Mouse (Mus musculus): Measurements from ENCODE around the gene Ttc28. TPM values are rescaled to one million over a fixed set of nuclear protein-coding genes. Genes with fewer than 3 reads are reported as not detected.
A peak's percentile ranks its signal among the peaks of the same experiment; 100 is the strongest.
"Not testable (repeated sequence)": the region's sequence is repeated elsewhere in the genome, so short reads cannot be mapped to it uniquely, and the experiment has no call there.

The Ttc28 gene
- 26.9 and 28.2 TPM in 2 replicates for polyA plus RNA-seq (2016; fragmentation: Nextera tagmentation; extraction: Ambion mirVana)

DNA sequence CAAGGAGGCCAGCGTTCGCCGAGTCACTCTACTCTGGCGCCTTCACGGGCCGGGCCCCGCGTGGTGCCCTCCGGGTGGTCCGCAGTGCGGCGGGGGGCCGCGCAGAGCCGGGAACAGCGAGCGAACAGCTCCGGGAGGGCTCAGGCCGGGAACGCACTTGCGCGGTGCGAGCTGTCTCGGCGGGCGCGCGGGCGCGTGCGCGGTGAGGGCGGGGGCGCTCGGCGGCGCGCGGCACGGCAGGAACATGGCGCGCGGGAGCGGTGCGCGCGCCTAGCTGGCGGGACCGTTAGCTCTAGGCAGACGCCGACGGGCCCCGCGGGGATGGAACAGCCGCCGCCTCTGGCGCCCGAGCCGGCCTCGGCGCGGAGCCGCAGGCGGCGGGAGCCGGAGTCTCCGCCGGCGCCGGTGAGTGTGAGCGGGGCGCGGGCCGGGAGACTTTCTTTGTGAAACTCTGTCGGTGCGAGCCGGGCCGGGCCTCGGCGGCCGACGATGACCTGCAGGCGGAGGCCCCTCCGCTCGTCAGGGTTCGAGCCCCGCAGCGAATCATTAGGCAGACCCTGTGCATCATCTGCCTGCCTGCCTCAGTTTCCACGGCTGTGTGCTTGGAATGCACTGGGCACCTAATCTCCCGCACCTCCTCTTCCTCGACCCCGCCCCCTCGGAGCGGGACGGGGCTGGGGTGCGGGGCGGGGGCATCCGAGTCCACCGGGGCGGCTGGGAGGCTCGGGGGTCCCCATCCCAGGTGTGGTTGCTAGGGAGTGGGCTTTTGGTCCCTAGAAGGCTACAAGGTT lies at the start of gene Ttc28:
TSS of gene Ttc28 (plus strand) at position 220 of the 791 bp plus-strand sequence.
- Histone ChIP-seq H3K9ac (peak within 1 kb of the TSS; percentile 91), H3K4me1 (peaks cover 9% of the 10 kb centered on the region), H3K4me3 (peak within 1 kb of the TSS; percentile 80), H3K4me2 (replicated peaks) (peak within 1 kb of the TSS; percentile 80), H3K27ac (peak within 1 kb of the TSS; percentile 84), H3K9me3 (replicated peaks) (no peaks in the 10 kb centered on the region), H3K36me3 (no peaks in the 10 kb centered on the region), H3K27me3 (no peaks in the 10 kb centered on the region)
- WGBS: under 1% methylated on average over 87 of the region's 101 CpGs
- peak; percentile 92 for ATAC-seq (ENCODE audit: low FRiP score)

DNA sequence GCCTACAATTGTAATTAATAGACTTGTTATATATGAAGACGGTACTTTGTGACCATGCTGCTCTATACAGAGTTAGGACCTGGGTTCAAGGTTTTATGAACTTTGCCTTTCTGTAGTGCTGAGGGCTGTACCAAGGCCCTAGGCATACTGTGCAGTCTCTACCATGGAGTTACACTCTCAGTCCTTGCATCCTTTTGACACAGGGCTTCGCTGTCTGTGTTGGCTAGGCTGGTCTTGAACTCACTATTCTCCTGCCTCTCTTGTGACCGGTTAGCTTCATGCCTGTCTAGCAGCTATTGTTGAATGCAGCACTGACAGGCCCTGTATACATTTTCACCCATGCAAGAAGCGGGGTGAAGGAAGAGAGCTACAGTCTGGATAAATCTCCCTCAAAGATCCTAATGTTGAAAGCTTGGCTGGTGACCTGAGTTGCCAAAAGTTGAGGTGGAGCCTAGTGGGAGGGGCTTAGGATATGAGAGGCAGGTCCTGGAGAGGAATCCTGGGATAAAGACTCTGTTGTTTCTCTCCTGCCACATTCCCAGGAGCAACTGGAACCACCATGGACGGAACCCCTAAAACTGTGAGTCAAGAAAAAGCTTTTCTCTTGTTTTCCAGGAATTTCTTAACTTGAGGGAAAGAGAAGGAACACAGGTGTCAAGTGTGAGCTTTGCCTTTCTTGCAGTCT lies 48.4 kb upstream of the Ttc28 start:
- WGBS: 93% methylated on average over 5 of the region's 5 CpGs
- no peak for ATAC-seq (ENCODE audit: low FRiP score)
- Histone ChIP-seq H3K4me2 (replicated peaks) (no peak overlapping the region), H3K9me3 (replicated peaks) (no peaks in the 10 kb centered on the region), H3K4me1 (no peaks in the 10 kb centered on the region), H3K9ac (no peak overlapping the region), H3K27ac (no peak overlapping the region), H3K4me3 (no peak overlapping the region), H3K36me3 (no peaks in the 10 kb centered on the region), H3K27me3 (no peaks in the 10 kb centered on the region)

DNA sequence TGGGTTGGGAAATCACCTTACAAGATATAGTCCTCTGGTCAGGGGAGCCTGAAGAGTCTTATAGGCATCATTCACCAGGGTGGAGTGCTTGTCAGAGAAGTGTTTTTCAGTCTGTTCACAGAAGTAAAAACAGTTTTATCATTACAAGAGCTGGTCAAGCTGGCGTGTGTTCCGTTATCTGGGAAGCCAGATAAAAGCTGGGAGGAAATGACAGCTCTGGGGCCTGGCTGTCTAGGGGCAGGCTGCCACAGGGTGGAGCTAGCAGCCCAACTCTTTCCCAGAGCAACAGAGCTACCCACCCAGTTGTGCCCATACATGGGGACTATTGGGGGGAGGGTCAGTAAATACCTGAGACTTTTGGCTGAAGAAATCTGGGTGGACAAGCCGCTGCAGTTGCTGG lies 43.6 kb upstream of the Ttc28 start:
- Histone ChIP-seq H3K4me3 (no peak overlapping the region), H3K4me2 (replicated peaks) (no peak overlapping the region), H3K27me3 (no peaks in the 10 kb centered on the region), H3K27ac (no peak overlapping the region), H3K9ac (no peak overlapping the region), H3K9me3 (replicated peaks) (no peaks in the 10 kb centered on the region), H3K36me3 (no peaks in the 10 kb centered on the region), H3K4me1 (peaks cover 13% of the 10 kb centered on the region)
- 39% methylated on average over 3 of the region's 3 CpGs for WGBS
- no peak for ATAC-seq (ENCODE audit: low FRiP score)

DNA sequence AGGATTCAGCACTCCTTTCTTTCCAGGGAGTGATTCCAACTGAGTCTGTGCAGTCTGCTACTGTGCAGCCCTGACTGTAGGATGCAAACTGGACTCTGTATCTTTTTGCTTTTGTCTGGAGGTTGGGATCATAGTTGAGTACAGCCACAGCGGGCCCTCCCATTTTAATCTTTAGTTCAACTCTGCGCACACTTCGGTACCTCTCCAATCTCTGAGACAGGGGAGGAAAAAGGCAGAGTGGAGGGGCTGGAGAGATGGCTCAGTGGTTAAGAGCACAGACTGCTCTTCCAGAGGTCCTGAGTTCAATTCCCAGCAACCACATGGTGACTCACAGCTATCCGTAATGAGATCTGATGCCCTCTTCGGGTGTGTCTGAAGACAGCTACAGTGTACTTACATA lies 41.6 kb upstream of the Ttc28 start:
- not testable (repeated sequence) for ATAC-seq (ENCODE audit: low FRiP score); H3K27me3 ChIP-seq; H3K9me3 ChIP-seq (replicated peaks); H3K27ac ChIP-seq; H3K36me3 ChIP-seq; H3K4me3 ChIP-seq; H3K9ac ChIP-seq; H3K4me2 ChIP-seq (replicated peaks)
- 93% methylated on average over 5 of the region's 5 CpGs for WGBS
- H3K4me1 ChIP-seq: peaks cover 13% of the 10 kb centered on the region

DNA sequence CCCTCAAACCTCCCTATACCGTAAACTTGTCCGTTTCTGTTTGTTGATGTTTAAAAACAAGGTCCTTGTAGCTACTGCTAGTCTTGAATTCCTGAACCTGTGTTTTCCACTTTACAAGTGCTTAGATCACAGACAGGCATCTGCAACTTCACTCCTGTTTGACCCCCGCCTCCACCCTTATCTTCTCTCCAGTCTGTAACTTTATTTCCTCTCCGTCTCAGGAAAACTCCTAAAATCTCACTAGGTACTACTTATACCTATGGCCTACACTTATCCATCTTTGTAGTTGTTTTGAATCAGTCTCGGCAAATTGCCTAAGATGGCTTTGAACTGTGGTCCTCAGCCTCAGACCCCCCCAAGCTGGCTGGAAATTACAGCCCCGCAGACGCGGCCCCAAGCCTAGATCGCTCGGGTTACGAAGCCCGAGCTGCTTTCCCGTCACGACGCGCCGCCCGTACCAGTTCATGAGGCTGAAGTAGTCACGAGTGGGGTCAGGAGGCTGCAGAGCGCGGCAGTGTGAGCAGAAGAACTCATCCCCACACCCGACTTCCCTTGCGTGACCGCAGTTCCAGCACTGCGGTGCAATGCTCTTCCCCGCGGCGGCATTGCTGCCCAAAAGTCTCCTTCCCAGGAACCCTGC lies 40.4 kb upstream of the Ttc28 start:
- ATAC-seq (ENCODE audit: low FRiP score): peak; percentile 83
- peak overlapping the region; percentile 75 for H3K27ac ChIP-seq
- WGBS: 8% methylated on average over 28 of the region's 28 CpGs
- no peaks in the 10 kb centered on the region for H3K36me3 ChIP-seq
- H3K9ac ChIP-seq: peak overlapping the region; percentile 67
- H3K4me3 ChIP-seq: peak overlapping the region; percentile 71
- H3K4me2 ChIP-seq (replicated peaks): peak overlapping the region; percentile 69
- H3K27me3 ChIP-seq: no peaks in the 10 kb centered on the region
- H3K9me3 ChIP-seq (replicated peaks): no peaks in the 10 kb centered on the region
- peaks cover 13% of the 10 kb centered on the region for H3K4me1 ChIP-seq

DNA sequence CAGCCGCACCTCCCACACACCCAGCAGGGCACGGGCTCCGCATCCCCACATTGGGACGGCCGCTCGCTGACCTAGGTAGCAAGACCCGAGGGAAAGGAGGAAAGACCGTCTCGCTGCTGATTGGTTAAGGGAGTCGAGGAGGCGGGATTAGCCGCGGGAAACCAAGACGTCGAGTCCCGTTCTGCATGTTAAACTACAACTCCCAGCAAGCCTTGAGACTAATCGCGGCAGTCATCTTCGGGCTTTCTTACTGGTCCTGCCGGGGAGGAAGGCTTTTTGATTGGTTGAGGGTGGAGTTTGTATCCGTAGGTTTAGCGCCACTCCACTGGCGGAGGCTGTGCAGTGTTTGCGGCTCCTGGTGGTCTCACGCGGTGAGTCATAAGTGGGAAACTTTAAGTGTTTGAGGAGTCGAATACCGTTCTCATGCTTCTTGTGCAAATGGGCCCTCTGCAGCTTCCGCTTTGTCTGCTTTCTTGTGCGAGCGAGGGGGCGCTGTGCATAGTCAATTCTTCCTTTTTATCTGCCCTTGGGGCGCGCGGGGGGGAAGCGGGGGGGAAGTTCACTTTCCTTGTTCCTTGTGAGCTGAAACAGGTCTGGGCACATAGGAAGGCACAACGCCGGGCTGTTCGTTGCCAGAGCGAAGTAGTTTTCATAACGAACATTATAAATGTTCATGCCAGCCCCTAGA lies 39.8 kb upstream of the Ttc28 start, which contains the start of the genes Hscb and Chek2:
TSS of gene Hscb (minus strand) at position 100 of the 688 bp plus-strand sequence.
TSS of gene Chek2 (plus strand) at position 302 of the 688 bp plus-strand sequence.
- H3K4me2 ChIP-seq (replicated peaks): peak within 1 kb of the TSS; percentile 71
- no peaks in the 10 kb centered on the region for H3K9me3 ChIP-seq (replicated peaks)
- peak within 1 kb of the TSS; percentile 71 for H3K4me3 ChIP-seq
- peak; percentile 99 for ATAC-seq (ENCODE audit: low FRiP score)
- peak within 1 kb of the TSS; percentile 67 for H3K9ac ChIP-seq
- no peaks in the 10 kb centered on the region for H3K27me3 ChIP-seq
- no peaks in the 10 kb centered on the region for H3K36me3 ChIP-seq
- peak within 1 kb of the TSS; percentile 75 for H3K27ac ChIP-seq
- H3K4me1 ChIP-seq: peaks cover 13% of the 10 kb centered on the region
- under 1% methylated on average over 41 of the region's 41 CpGs for WGBS

DNA sequence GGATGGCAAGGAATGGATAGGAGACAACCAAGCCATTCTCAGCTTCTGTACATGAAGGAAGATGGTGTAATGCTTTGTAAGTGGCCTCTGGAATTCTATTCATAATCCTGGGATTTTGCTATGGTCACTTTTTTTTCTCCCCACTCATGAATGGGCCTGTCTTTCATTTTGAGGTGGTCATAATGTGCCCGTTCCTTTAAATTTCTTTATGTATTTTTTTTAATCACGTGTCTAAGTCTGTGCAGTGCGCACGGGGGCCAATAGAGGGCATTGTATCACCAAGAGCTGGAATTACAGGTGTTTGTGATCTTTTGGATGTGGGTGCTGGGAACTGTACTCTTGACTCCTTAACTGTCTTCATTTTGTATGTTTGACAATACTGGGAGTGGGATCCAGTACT lies 39.1 kb upstream of the Ttc28 start:
- Histone ChIP-seq H3K4me2 (replicated peaks) (peak overlapping the region; percentile 71), H3K27me3 (no peaks in the 10 kb centered on the region), H3K4me3 (peak overlapping the region; percentile 71), H3K27ac (peak overlapping the region; percentile 58; the same call in 1 of the 2 replicates), H3K36me3 (0 out of 2 replicates have a peak, but pooled peaks cover 1% of the 10 kb centered on the region), H3K9me3 (replicated peaks) (no peaks in the 10 kb centered on the region), H3K4me1 (peaks cover 13% of the 10 kb centered on the region), H3K9ac (peak overlapping the region; percentile 49; the same call in 1 of the 2 replicates)
- no peak for ATAC-seq (ENCODE audit: low FRiP score)
- 7% methylated on average over 4 of the region's 4 CpGs for WGBS

DNA sequence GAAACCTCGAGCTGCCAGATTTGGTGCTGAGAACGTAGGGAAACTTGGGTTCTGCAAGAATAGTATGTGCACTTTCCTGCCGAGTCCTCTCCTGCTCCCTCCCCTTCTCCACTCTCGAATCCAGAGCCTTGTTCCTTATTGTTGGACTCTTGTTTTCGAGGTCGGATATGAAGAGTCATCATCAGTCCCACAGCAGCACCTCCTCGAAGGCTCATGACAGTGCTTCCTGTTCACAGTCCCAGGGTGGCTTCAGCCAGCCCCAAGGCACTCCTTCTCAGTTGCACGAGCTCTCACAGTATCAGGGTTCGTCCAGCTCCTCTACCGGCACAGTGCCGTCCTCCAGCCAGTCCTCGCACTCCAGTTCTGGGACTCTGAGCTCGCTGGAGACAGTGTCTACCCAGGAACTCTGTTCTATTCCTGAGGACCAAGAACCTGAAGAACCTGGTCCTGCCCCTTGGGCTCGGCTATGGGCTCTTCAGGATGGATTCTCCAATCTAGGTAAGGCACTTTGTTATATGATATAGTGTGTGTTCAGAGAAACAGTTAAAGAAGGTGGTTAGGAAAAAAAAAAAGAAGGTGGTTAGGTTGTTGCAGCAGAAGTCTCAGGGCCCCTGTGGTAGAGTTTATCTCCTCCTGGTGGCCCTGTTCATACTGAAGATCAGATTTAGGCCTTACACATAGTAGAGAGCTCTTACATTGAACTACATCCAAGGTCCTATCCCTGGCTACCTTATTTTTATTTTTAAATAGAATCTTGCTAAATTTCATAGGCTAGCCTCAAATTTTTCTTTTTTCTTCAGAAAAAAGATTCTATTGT lies 38.3 kb upstream of the Ttc28 start:
- H3K4me2 ChIP-seq (replicated peaks): peak overlapping the region; percentile 71; the same call in 1 of the 2 replicates
- no peak overlapping the region for H3K9ac ChIP-seq
- no peak overlapping the region for H3K4me3 ChIP-seq
- H3K9me3 ChIP-seq (replicated peaks): no peaks in the 10 kb centered on the region
- H3K4me1 ChIP-seq: peaks cover 13% of the 10 kb centered on the region
- H3K36me3 ChIP-seq: peaks cover 6% of the 10 kb centered on the region; the same call in 1 of the 2 replicates
- WGBS: 93% methylated on average over 14 of the region's 14 CpGs
- H3K27ac ChIP-seq: no peak overlapping the region
- no peak for ATAC-seq (ENCODE audit: low FRiP score)
- no peaks in the 10 kb centered on the region for H3K27me3 ChIP-seq

DNA sequence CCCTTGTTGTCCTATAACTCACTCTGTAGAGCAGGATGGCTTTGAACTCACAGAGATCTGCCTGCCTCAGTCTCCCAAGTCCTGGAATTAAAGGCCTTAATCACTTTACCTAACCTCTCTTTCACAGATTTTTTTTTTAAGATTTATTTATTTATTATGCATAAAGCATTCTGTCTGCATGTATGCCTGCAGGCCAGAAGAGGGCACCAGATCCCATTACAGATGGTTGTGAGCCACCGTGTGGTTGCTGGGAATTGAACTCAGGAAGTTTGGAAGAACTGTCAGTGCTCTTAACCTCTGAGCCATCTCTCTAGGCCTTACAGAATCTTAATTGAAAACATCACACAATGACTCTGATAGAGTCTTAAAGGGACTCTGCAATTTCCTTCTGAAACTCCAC lies 26.6 kb upstream of the Ttc28 start:
- WGBS: 69% methylated on average over 1 of the region's 1 CpGs

DNA sequence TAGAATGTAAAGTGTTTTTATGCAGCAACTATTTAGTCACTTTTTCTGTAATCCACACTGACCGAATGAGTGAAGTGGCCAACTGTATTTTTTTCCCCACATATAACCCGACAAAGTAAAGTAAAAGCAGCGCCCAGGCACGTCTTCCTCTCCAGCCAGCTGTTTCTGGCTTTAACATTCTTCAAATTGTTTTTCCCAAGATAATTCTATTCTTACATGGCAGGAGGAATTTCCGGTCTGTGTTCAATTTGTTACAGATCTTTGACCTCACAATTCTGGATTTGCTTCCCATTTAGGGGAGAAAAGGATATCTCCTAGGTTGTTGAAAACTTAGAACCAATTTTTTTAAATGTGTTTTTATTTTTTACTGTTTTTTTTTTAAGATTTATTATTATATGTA lies 22.5 kb upstream of the Ttc28 start:
- no peak overlapping the region for H3K4me3 ChIP-seq
- no peak overlapping the region for H3K9ac ChIP-seq
- H3K27me3 ChIP-seq: no peaks in the 10 kb centered on the region
- 76% methylated on average over 5 of the region's 5 CpGs for WGBS
- H3K27ac ChIP-seq: no peak overlapping the region
- peaks cover 4% of the 10 kb centered on the region; the same call in 1 of the 2 replicates for H3K36me3 ChIP-seq
- no peak for ATAC-seq (ENCODE audit: low FRiP score)
- H3K9me3 ChIP-seq (replicated peaks): no peaks in the 10 kb centered on the region
- H3K4me1 ChIP-seq: 0 out of 2 replicates have a peak, but pooled peaks cover 2% of the 10 kb centered on the region
- no peak overlapping the region for H3K4me2 ChIP-seq (replicated peaks)

More for the DNA sequence above, 26.6 kb upstream of the Ttc28 start:
- H3K36me3 ChIP-seq: peaks cover 14% of the 10 kb centered on the region
- no peaks in the 10 kb centered on the region for H3K4me1 ChIP-seq
- no peaks in the 10 kb centered on the region for H3K27me3 ChIP-seq
- no peak overlapping the region for H3K9ac ChIP-seq
- no peaks in the 10 kb centered on the region for H3K9me3 ChIP-seq (replicated peaks)
- no peak overlapping the region for H3K4me3 ChIP-seq
- no peak overlapping the region for H3K27ac ChIP-seq
- H3K4me2 ChIP-seq (replicated peaks): no peak overlapping the region
- ATAC-seq (ENCODE audit: low FRiP score): no peak

All from hindbrain, embryonic 12.5 days (tissue).